Mouse (Mus musculus) kidney, postnatal 4 days (tissue): ENCODE results near the gene Hist1h2ae.
"Not testable (repeated sequence)": the region's sequence is repeated elsewhere in the genome, so short reads cannot be mapped to it uniquely, and the experiment has no call there.

Experiments
- DNase-seq, 2 experiments: peaks; one replicate each; pipeline ENCODE4 v3.0.0; 2021; ENCODE audit warnings: mixed read lengths in 2 of 2

Hist1h2ae gene

GRCm38 (mm10) chr13:23571022-23571503, at the start of gene Hist1h2ae, which contains the start of gene Hist1h2bg:
Gene Hist1h2ae, minus strand, starts transcription at chr13:23571220.
Gene Hist1h2bg, plus strand, starts transcription at chr13:23571396.
- DNase-seq = peak; percentile 64 to 79

DNA sequence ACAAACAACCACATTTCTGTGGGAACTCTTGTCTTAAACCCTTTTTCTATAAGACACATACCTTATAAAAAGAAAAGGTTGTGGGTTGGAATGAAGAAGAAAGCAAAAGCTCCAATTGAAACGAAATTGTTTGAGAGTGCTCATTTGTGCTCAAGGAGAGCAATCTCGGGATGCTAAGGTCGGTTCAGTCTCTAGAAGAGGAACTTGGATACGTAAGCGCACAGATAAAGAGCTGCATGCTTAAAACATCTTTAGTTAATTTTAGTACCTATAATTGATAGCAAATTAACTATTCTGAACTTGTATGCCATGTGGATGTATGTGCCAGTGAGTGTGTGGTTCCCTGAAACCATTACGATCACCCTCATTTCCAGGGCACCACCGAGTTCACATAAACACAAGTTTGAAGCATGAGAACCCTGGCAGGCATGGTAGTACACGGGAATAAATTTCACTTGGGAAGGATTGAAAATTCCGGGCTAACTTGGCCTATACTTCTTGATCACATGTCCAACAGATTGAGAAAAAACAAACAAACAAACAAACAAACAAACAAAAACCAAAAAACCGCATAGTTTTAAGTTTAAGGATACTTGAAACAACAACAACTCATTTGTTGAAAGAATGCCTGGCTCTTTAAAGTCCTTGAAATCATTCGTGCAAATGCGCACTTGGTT, 49.2 kb upstream of the Hist1h2ae start:
- no peak for DNase-seq

DNA sequence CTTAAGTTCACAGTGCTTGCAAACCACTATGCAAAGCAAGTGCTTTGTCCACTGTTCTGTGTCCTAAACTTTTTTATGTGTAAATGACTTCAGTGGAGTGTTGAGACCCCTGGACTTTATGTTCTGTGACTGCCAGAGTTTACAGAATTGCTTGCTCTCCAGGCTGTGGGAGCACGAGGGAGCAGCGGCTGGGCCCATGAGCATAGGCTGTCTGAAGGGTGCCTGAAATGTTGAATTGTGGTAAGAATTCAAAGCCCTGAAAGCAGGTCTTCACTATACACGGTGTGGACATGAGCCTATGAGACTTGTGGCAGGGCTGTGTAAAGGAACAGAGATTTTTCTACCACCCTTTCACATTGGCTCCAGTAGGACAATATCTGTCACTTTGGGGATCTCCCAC, 40.6 kb upstream of the Hist1h2ae start:
- DNase-seq = peak in 1 of 2 experiments; percentile 9

DNA sequence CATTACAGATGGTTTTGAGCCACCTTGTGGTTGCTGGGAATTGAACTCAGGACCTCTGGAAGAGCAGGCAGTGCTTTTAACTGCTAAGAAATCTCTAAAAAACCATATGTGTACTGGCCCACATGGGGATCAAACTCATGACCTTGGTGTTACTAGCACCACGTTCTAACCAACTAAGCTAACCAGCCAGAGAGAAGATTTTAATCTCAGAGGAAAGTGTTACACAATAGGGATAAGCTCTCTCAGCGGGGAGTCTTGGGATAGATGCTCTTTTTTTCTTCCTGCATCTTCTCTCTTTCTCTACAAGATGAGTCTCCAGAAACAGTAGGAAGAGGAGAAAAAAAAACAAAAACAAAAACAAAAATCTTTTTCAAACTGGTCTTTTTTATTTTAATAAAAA, 39.4 kb upstream of the Hist1h2ae start:
- DNase-seq = no peak

DNA sequence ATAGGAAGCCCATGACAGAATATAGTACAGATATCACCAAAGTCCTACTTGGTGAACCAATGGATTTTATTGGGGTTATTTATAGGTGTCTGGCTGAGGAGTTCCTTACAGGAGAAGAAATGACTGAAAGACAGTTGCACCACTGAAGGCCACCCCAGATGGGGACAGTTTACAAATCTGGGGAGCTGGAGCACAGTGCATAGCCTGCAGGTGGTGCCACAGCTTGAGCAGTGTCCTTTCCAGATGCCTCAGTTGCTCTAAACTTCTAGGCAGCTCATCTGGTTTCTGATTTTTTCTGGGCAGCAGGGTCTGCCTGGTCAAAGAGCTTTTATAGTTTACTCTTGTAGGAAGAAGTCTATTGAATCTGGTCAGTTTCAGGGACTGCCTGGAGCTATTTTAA, 38.8 kb upstream of the Hist1h2ae start:
- no peak for DNase-seq

GRCm38 (mm10) chr13:23609209-23609608, 38.2 kb upstream of the Hist1h2ae start:
- DNase-seq = no peak

GRCm38 (mm10) chr13:23605052-23605451, 34.0 kb upstream of the Hist1h2ae start:
- DNase-seq = no peak

DNA sequence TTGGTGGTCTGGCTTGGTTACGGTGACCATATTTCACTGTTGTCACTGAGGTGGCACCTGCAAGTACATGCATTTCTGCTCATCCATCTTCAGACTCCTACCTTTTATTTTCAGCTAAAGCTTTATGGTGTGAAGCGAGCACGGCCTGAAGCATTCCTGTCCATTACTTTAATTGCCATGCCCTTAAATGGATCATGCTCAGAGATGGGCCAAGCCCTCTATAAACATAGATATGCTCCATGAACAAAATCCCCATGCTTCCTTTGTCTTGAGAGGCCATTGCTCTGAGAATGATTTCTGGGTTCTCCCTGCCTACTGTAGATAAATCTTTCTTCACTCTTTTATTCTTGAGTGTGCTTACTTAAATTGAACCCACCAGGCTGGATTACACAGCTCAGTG, 33.4 kb upstream of the Hist1h2ae start:
- no peak for DNase-seq

GRCm38 (mm10) chr13:23603182-23603699, 32.2 kb upstream of the Hist1h2ae start:
- no peak for DNase-seq

GRCm38 (mm10) chr13:23597957-23598356, 26.9 kb upstream of the Hist1h2ae start:
- DNase-seq = peak; percentile 89

GRCm38 (mm10) chr13:23595622-23596372, 24.8 kb upstream of the Hist1h2ae start:
- DNase-seq = no peak

- DNase-seq = no peak
These were observed 24.2 kb upstream of the Hist1h2ae start for GRCm38 (mm10) chr13:23595185-23595584.

GRCm38 (mm10) chr13:23593051-23593770, 22.2 kb upstream of the Hist1h2ae start:
- DNase-seq = peak in 1 of 2 experiments; percentile 47

DNA sequence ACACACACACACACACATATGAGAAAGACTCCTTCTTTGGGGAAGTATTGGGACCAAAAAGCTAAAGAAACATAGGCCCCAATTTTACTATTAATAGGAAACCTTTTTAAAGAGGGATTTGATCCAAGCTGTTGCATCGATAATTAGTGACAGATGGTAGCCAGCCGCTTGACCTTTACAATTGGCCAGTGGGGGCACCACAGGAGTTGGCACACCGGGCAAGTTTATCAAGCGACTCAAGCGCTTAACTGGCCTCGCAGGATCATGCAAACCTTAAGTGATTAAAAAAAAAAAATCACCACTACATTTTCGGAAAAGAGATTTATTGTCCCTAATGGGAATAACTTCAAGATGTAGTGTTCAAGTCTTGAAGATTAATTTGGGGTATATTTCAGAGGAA, 21.6 kb upstream of the Hist1h2ae start:
- DNase-seq = peak in 1 of 2 experiments; percentile 12

DNA sequence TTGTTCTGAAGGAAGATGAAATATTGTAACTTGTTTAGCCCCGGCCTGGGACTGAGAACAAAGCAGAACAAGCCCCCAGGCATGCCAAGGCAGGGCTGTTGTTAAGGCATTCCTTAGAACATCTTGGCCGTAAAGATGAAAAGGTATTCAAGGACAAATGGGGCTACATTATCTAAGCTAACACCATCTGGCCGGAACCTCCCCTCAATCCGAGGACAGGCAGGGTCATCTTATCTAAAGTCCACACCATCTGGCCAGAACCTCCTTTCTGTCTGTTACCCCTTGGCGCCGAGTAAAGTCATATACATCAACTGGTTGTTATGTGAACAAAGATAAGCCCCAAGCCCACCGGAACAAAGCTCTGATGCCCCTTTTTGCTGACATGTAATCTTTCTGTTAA, 20.9 kb upstream of the Hist1h2ae start:
- not testable (repeated sequence) for DNase-seq

DNA sequence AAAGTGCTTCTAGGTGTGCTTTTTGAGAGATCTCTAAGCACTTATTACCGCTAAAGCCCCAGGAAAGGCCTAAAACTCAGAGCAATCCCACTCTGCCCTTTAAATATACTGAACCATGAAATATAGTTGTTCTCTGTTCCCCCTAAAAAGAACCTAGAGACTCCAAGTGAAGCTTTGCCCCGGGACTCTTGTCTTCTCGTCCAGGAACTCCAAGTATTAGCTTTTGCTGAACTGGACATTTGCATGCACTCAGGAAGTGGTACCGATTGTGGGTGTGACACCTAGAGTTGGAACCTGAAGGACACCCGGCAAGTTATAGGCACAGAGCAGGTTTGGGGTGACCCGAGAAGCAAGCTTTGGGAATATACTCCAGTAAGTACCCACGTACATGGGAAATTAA, 20.2 kb upstream of the Hist1h2ae start:
- no peak for DNase-seq

- no peak for DNase-seq
These were observed 15.9 kb upstream of the Hist1h2ae start for GRCm38 (mm10) chr13:23586940-23587225.

DNA sequence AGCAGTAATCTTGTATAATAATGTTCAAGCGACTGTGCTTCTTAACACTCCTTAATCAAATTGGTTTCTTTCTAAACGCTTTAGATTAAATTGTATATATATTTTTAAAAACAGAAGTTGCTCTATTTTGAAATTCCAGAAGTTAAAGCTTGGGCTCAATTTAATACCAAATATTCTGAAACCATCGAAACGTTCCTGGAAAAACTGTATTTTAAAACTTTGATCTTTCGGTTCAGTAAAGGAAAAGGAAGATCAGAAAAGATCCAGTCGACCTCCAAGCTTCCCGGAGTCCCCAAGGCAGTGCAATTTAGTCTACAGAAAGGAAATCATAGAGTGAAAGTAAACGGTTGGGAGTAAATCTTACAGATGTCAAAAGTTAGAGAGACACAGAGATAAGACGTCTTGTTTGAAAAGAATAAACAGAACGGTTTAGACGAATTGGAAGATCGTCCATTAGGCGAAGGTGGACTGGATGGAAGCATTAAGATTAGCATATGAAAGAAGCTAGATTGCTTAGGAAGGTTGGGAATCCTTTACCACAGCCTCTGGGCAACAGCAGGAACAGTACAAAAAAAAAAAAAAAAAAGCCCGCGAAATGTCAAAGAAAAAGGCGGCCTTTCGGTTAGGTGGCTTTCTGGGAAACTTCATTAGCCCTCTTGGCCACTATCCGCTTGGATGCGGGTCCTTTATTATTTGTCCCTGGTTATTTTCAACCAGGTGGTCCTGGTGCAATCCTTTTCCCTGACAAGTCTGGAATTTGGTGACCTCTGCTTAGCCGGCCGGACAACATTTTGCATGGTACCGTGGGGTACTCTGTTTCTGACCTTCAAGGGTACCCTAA, 15.3 kb upstream of the Hist1h2ae start:
- peak in 1 of 2 experiments; percentile 22 for DNase-seq

DNA sequence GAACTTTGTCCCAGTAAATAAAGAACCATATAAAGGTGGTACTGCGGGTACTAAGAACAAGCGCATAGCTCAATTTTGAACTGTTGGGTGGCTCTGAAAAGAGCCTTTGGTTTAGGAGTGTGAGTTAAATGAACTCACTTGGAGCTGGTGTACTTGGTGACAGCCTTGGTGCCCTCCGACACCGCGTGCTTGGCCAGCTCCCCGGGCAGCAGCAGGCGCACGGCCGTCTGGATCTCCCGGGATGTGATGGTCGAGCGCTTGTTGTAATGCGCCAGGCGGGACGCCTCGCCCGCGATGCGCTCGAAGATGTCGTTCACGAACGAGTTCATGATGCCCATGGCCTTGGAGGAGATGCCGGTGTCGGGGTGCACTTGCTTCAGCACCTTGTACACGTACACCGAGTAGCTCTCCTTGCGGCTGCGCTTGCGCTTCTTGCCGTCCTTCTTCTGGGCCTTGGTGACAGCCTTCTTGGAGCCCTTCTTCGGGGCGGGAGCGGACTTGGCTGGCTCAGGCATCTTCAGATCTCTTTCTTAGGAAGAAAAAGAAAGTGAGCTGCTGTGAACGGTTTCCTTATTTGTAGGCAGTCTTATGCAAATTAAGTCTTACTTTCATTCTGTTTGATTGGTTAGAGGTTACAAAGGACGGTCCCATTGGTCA, 14.6 kb upstream of the Hist1h2ae start:
- DNase-seq = peak; percentile 71 to 77

GRCm38 (mm10) chr13:23585029-23585441, 14.0 kb upstream of the Hist1h2ae start:
- DNase-seq = peak; percentile 82 to 85

GRCm38 (mm10) chr13:23584331-23584730, 13.3 kb upstream of the Hist1h2ae start:
- DNase-seq = peak in 1 of 2 experiments; percentile 37
